Mouse (Mus musculus): ENCODE data around the gene Ggt6. TPM values are rescaled to one million over a fixed set of nuclear protein-coding genes. Genes with fewer than 3 reads are reported as not detected.

Gene Ggt6
- polyA plus RNA-seq, 1 experiment from 2014 or later = not detected

- 0 out of 2 replicates have a peak overlapping the region, but pooled peaks have one; percentile 10 for H3K9ac ChIP-seq (ENCODE audit: low read depth, low read length)
- no peaks in the 10 kb centered on the region for H3K36me3 ChIP-seq (ENCODE audit: control insufficient read depth, insufficient read depth, low read length)
- ATAC-seq (replicated peaks; ENCODE audit: insufficient number of reproducible peaks, low FRiP score, low TSS enrichment) = no peak
- no peak overlapping the region for H3K4me2 ChIP-seq
- no peaks in the 10 kb centered on the region for H3K9me3 ChIP-seq (replicated peaks; ENCODE audit: control insufficient read depth, low read length)
- 76% methylated on average over 5 of the region's 5 CpGs for WGBS (ENCODE audit: insufficient replicate concordance)
- no peaks in the 10 kb centered on the region for H3K27me3 ChIP-seq (ENCODE audit: control insufficient read depth, insufficient read depth, low read length)
- H3K4me1 ChIP-seq (ENCODE audit: control insufficient read depth, insufficient read depth, low read length) = peaks cover 46% of the 10 kb centered on the region
- H3K27ac ChIP-seq (ENCODE audit: low read depth, low read length) = peak overlapping the region; percentile 60
- H3K4me3 ChIP-seq (ENCODE audit: low read depth, low read length) = no peak overlapping the region
Measured at GRCm38 (mm10) chr11:72468525-72468924, 33.2 kb downstream of the Ggt6 start.

GRCm38 (mm10) chr11:72469217-72469616, 33.9 kb downstream of the Ggt6 start:
- peak overlapping the region; percentile 60; the same call in 1 of the 2 replicates for H3K27ac ChIP-seq (ENCODE audit: low read depth, low read length)
- H3K9ac ChIP-seq (ENCODE audit: low read depth, low read length) = no peak overlapping the region
- peak; percentile 67; the same call in 1 of the 2 replicates for ATAC-seq (replicated peaks; ENCODE audit: insufficient number of reproducible peaks, low FRiP score, low TSS enrichment)
- H3K4me3 ChIP-seq (ENCODE audit: low read depth, low read length) = no peak overlapping the region
- H3K9me3 ChIP-seq (replicated peaks; ENCODE audit: control insufficient read depth, low read length) = no peaks in the 10 kb centered on the region
- no peak overlapping the region for H3K4me2 ChIP-seq
- no peaks in the 10 kb centered on the region for H3K36me3 ChIP-seq (ENCODE audit: control insufficient read depth, insufficient read depth, low read length)
- no peaks in the 10 kb centered on the region for H3K27me3 ChIP-seq (ENCODE audit: control insufficient read depth, insufficient read depth, low read length)
- H3K4me1 ChIP-seq (ENCODE audit: control insufficient read depth, insufficient read depth, low read length) = peaks cover 48% of the 10 kb centered on the region
- WGBS (ENCODE audit: insufficient replicate concordance) = 27% methylated on average over 5 of the region's 5 CpGs

GRCm38 (mm10) chr11:72470004-72470403, 34.7 kb downstream of the Ggt6 start:
- no peak overlapping the region for H3K9ac ChIP-seq (ENCODE audit: low read depth, low read length)
- no peaks in the 10 kb centered on the region for H3K9me3 ChIP-seq (replicated peaks; ENCODE audit: control insufficient read depth, low read length)
- no peaks in the 10 kb centered on the region for H3K27me3 ChIP-seq (ENCODE audit: control insufficient read depth, insufficient read depth, low read length)
- WGBS (ENCODE audit: insufficient replicate concordance) = 57% methylated on average over 4 of the region's 4 CpGs
- no peak overlapping the region for H3K4me2 ChIP-seq
- H3K4me1 ChIP-seq (ENCODE audit: control insufficient read depth, insufficient read depth, low read length) = peaks cover 52% of the 10 kb centered on the region
- H3K4me3 ChIP-seq (ENCODE audit: low read depth, low read length) = no peak overlapping the region
- peak overlapping the region; percentile 30 for H3K27ac ChIP-seq (ENCODE audit: low read depth, low read length)
- no peaks in the 10 kb centered on the region for H3K36me3 ChIP-seq (ENCODE audit: control insufficient read depth, insufficient read depth, low read length)
- ATAC-seq (replicated peaks; ENCODE audit: insufficient number of reproducible peaks, low FRiP score, low TSS enrichment) = no peak

- no peak overlapping the region for H3K4me3 ChIP-seq (ENCODE audit: low read depth, low read length)
- no peaks in the 10 kb centered on the region for H3K27me3 ChIP-seq (ENCODE audit: control insufficient read depth, insufficient read depth, low read length)
- peaks cover 54% of the 10 kb centered on the region for H3K4me1 ChIP-seq (ENCODE audit: control insufficient read depth, insufficient read depth, low read length)
- ATAC-seq (replicated peaks; ENCODE audit: insufficient number of reproducible peaks, low FRiP score, low TSS enrichment) = no peak
- H3K36me3 ChIP-seq (ENCODE audit: control insufficient read depth, insufficient read depth, low read length) = no peaks in the 10 kb centered on the region
- H3K9me3 ChIP-seq (replicated peaks; ENCODE audit: control insufficient read depth, low read length) = no peaks in the 10 kb centered on the region
- no peak overlapping the region for H3K4me2 ChIP-seq
- H3K9ac ChIP-seq (ENCODE audit: low read depth, low read length) = no peak overlapping the region
- no peak overlapping the region for H3K27ac ChIP-seq (ENCODE audit: low read depth, low read length)
- 87% methylated on average over 6 of the region's 6 CpGs for WGBS (ENCODE audit: insufficient replicate concordance)
Measured at GRCm38 (mm10) chr11:72471381-72471780, 36.1 kb downstream of the Ggt6 start.

DNA sequence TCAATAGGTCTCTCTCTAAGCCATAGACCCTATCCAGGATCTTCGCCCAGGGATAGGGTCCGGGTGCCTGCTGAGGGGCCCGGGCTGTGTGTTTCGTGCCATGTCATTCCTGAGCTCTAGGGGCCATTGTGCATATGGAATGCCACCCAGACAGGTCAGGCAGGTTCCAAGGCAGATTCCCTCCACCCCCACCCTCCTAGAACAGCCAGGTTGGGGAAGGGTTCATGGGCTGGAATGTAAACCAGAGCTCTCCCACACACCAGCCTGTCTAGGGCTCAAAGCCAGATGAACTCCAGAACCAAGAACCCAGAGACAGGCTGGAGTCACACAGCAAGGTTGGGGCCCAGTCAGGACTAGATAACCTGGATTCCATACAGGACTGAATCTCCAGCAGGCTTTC, 38.2 kb downstream of the Ggt6 start:
- no peak overlapping the region for H3K4me2 ChIP-seq
- peaks cover 39% of the 10 kb centered on the region for H3K4me1 ChIP-seq (ENCODE audit: control insufficient read depth, insufficient read depth, low read length)
- 92% methylated on average over 4 of the region's 4 CpGs for WGBS (ENCODE audit: insufficient replicate concordance)
- H3K9me3 ChIP-seq (replicated peaks; ENCODE audit: control insufficient read depth, low read length) = no peaks in the 10 kb centered on the region
- no peak overlapping the region for H3K9ac ChIP-seq (ENCODE audit: low read depth, low read length)
- H3K4me3 ChIP-seq (ENCODE audit: low read depth, low read length) = no peak overlapping the region
- ATAC-seq (replicated peaks; ENCODE audit: insufficient number of reproducible peaks, low FRiP score, low TSS enrichment) = no peak
- H3K27me3 ChIP-seq (ENCODE audit: control insufficient read depth, insufficient read depth, low read length) = no peaks in the 10 kb centered on the region
- H3K36me3 ChIP-seq (ENCODE audit: control insufficient read depth, insufficient read depth, low read length) = no peaks in the 10 kb centered on the region
- H3K27ac ChIP-seq (ENCODE audit: low read depth, low read length) = no peak overlapping the region

DNA sequence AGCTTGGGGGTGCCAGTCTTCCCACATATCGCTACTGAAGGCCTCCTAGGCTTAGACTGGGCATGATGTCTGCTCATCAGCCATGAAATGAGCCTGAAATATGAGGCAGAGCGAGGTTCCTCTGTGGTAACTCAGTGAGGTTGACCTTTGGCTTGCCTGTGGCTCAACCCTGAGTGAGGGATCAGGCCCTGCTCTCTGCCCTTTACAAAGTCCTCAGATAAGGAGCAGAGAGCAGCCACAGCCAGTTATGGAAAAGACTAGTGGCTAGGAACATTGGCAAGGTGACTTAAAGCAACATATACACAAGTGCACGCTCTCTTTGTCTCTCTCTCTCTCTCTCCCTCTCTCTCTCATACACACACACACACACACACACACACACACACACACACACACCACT, 39.6 kb downstream of the Ggt6 start:
- Histone ChIP-seq H3K9me3 (replicated peaks; ENCODE audit: control insufficient read depth, low read length) (no peaks in the 10 kb centered on the region), H3K4me1 (ENCODE audit: control insufficient read depth, insufficient read depth, low read length) (peaks cover 30% of the 10 kb centered on the region), H3K9ac (ENCODE audit: low read depth, low read length) (no peak overlapping the region), H3K36me3 (ENCODE audit: control insufficient read depth, insufficient read depth, low read length) (no peaks in the 10 kb centered on the region), H3K4me3 (ENCODE audit: low read depth, low read length) (no peak overlapping the region), H3K4me2 (no peak overlapping the region; the same call in 1 of the 2 replicates), H3K27ac (ENCODE audit: low read depth, low read length) (peak overlapping the region; percentile 25; the same call in 1 of the 2 replicates), H3K27me3 (ENCODE audit: control insufficient read depth, insufficient read depth, low read length) (no peaks in the 10 kb centered on the region)
- ATAC-seq (replicated peaks; ENCODE audit: insufficient number of reproducible peaks, low FRiP score, low TSS enrichment) = no peak
- WGBS (ENCODE audit: insufficient replicate concordance) = 66% methylated on average over 3 of the region's 3 CpGs

GRCm38 (mm10) chr11:72475408-72475807, 40.1 kb downstream of the Ggt6 start:
- Histone ChIP-seq H3K9ac (ENCODE audit: low read depth, low read length) (peak overlapping the region; percentile 39; the same call in 1 of the 2 replicates), H3K27me3 (ENCODE audit: control insufficient read depth, insufficient read depth, low read length) (no peaks in the 10 kb centered on the region), H3K4me2 (peak overlapping the region; percentile 46), H3K9me3 (replicated peaks; ENCODE audit: control insufficient read depth, low read length) (no peaks in the 10 kb centered on the region), H3K4me3 (ENCODE audit: low read depth, low read length) (peak overlapping the region; percentile 18; the same call in 1 of the 2 replicates), H3K36me3 (ENCODE audit: control insufficient read depth, insufficient read depth, low read length) (no peaks in the 10 kb centered on the region), H3K27ac (ENCODE audit: low read depth, low read length) (peak overlapping the region; percentile 25), H3K4me1 (ENCODE audit: control insufficient read depth, insufficient read depth, low read length) (peaks cover 26% of the 10 kb centered on the region)
- peak; percentile 58 for ATAC-seq (replicated peaks; ENCODE audit: insufficient number of reproducible peaks, low FRiP score, low TSS enrichment)
- 65% methylated on average over 7 of the region's 7 CpGs for WGBS (ENCODE audit: insufficient replicate concordance)

DNA sequence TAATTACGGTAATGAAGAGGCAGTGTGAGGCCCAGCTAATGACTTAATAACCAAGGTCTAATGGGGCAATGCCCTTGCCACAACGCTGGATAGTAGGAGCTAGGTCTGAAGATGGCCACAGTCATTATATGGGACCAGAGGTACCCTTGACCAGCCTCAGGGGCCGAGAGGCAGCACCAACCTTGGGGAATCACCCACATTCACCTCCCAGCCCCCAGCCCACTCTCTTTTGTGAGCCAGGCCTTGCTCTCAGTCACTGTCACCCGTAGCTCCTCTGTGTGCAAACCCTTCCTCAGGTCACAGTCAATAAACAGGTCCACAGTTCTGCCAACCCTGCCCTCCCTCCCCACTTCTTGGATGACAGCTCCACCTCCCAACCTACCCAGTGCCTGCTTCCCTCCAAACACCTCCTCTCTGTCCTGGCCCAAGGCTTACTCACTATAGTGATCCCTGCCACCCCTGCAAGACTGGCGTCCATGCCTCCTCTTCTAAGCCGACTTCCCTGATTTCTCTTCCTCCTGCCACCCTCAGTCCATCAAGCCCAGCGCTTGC, 40.8 kb downstream of the Ggt6 start:
- H3K4me3 ChIP-seq (ENCODE audit: low read depth, low read length) = peak overlapping the region; percentile 18; the same call in 1 of the 2 replicates
- H3K4me2 ChIP-seq = peak overlapping the region; percentile 46
- H3K36me3 ChIP-seq (ENCODE audit: control insufficient read depth, insufficient read depth, low read length) = no peaks in the 10 kb centered on the region
- H3K4me1 ChIP-seq (ENCODE audit: control insufficient read depth, insufficient read depth, low read length) = peaks cover 24% of the 10 kb centered on the region
- H3K9ac ChIP-seq (ENCODE audit: low read depth, low read length) = peak overlapping the region; percentile 46; the same call in 1 of the 2 replicates
- 75% methylated on average over 7 of the region's 7 CpGs for WGBS (ENCODE audit: insufficient replicate concordance)
- H3K27me3 ChIP-seq (ENCODE audit: control insufficient read depth, insufficient read depth, low read length) = no peaks in the 10 kb centered on the region
- peak overlapping the region; percentile 25 for H3K27ac ChIP-seq (ENCODE audit: low read depth, low read length)
- H3K9me3 ChIP-seq (replicated peaks; ENCODE audit: control insufficient read depth, low read length) = no peaks in the 10 kb centered on the region
- no peak for ATAC-seq (replicated peaks; ENCODE audit: insufficient number of reproducible peaks, low FRiP score, low TSS enrichment)

DNA sequence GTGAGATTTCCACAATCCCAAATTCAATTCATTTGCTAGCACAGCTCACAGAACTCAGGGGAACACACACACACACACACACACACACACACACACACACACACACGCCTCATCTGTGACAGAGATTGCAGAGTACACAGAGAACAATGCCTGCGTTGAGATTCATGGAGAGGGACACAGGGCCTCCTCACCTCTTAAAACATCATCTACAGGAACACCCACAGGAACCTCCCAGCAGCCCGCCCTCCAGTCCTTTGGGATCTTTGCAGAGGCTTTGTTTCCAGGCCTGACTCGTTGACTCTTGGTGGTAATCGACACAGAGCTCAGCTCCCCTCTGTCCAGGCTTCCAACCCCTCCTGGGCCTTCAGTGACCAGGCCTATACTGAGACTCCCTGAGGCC, 41.9 kb downstream of the Ggt6 start:
- Histone ChIP-seq H3K4me2 (no peak overlapping the region), H3K9ac (ENCODE audit: low read depth, low read length) (no peak overlapping the region), H3K36me3 (ENCODE audit: control insufficient read depth, insufficient read depth, low read length) (no peaks in the 10 kb centered on the region), H3K27ac (ENCODE audit: low read depth, low read length) (no peak overlapping the region), H3K4me1 (ENCODE audit: control insufficient read depth, insufficient read depth, low read length) (peaks cover 31% of the 10 kb centered on the region), H3K9me3 (replicated peaks; ENCODE audit: control insufficient read depth, low read length) (no peaks in the 10 kb centered on the region), H3K27me3 (ENCODE audit: control insufficient read depth, insufficient read depth, low read length) (no peaks in the 10 kb centered on the region), H3K4me3 (ENCODE audit: low read depth, low read length) (no peak overlapping the region)
- WGBS (ENCODE audit: insufficient replicate concordance) = 37% methylated on average over 5 of the region's 5 CpGs
- no peak for ATAC-seq (replicated peaks; ENCODE audit: insufficient number of reproducible peaks, low FRiP score, low TSS enrichment)
